Mouse (Mus musculus) ES-Bruce4 (cell line): ENCODE results near the gene Clhc1. TPM values are rescaled to one million over a fixed set of nuclear protein-coding genes. Genes with fewer than 3 reads are reported as not detected.

Source experiments
- H3K27ac ChIP-seq: 2 replicates; pipeline ENCODE4 v1.5.1; 2012; ENCODE audit warnings: low read length, inconsistent platforms; ENCODE audit not compliant: insufficient read depth
- H3K27me3 ChIP-seq: 2 replicates; pipeline ENCODE4 v1.6.1; 2012; ENCODE audit warnings: mild to moderate bottlenecking, low read length, inconsistent platforms; ENCODE audit not compliant: control insufficient read depth, poor library complexity, insufficient read depth, severe bottlenecking
- H3K36me3 ChIP-seq: 2 replicates; pipeline ENCODE4 v1.6.1; 2012; ENCODE audit warnings: inconsistent platforms, mild to moderate bottlenecking, low read length, moderate library complexity; ENCODE audit not compliant: control insufficient read depth, poor library complexity, insufficient read depth, severe bottlenecking
- H3K4me1 ChIP-seq: one replicate; pipeline ENCODE4 v1.8.1; 2011; ENCODE audit warnings: low read length; ENCODE audit not compliant: control insufficient read depth, insufficient read depth
- H3K4me3 ChIP-seq: 2 replicates; pipeline ENCODE4 v1.5.1; 2011; ENCODE audit warnings: low read depth, mild to moderate bottlenecking, low read length
- H3K9ac ChIP-seq: 2 replicates; pipeline ENCODE4 v1.6.1; 2012; ENCODE audit warnings: low read depth, mild to moderate bottlenecking, inconsistent platforms; ENCODE audit not compliant: poor library complexity, severe bottlenecking
- H3K9me3 ChIP-seq: replicated peaks from 2 replicates; pipeline ENCODE4 v1.6.1; 2012; ENCODE audit warnings: mild to moderate bottlenecking, low read length, inconsistent platforms; ENCODE audit not compliant: control insufficient read depth, poor library complexity, insufficient read depth, severe bottlenecking
- CTCF ChIP-seq: IDR thresholded peaks from one replicate; pipeline ENCODE4 v1.8.1; 2011; ENCODE audit warnings: low read depth, low read length
- EP300 ChIP-seq: IDR thresholded peaks from 2 replicates; pipeline ENCODE4 v1.6.1; 2011; ENCODE audit warnings: low read depth, low read length; ENCODE audit not compliant: insufficient read depth
- POLR2A ChIP-seq: IDR thresholded peaks from one replicate; pipeline ENCODE4 v1.8.1; 2011; ENCODE audit warnings: low read length; ENCODE audit not compliant: insufficient read depth
- polyA plus RNA-seq: library from polyadenylated mRNA; stranded (reverse); fragments of >200 nt; gene quantifications from 2 replicates; pipeline ENCODE4 v1.2.4, GENCODE M21; 2011; ENCODE audit warnings: low read depth; ENCODE audit not compliant: missing spikeins, insufficient read depth, insufficient read length

Gene Clhc1
- polyA plus RNA-seq, 1 experiment, result 1.2 TPM

- Histone ChIP-seq H3K36me3 (no peaks in the 10 kb centered on the region), H3K4me3 (no peak overlapping the region), H3K27ac (no peak overlapping the region)
Observed at GRCm38 (mm10) chr11:29599000-29599399, 51.2 kb downstream of the Clhc1 start.

GRCm38 (mm10) chr11:29603581-29603980 lies 55.8 kb downstream of the Clhc1 start:
- Histone ChIP-seq H3K36me3 (no peaks in the 10 kb centered on the region), H3K9me3 (no peaks in the 10 kb centered on the region), H3K4me3 (no peak overlapping the region), H3K9ac (no peak overlapping the region), H3K4me1 (peaks cover 5% of the 10 kb centered on the region), H3K27ac (no peak overlapping the region; the same call in 1 of the 2 replicates), H3K27me3 (no peaks in the 10 kb centered on the region)
- no peak for TF ChIP-seq CTCF
- TF ChIP-seq EP300, result 0 out of 2 replicates have a peak, but pooled peaks have one; percentile 51
- no peak for TF ChIP-seq POLR2A

More at GRCm38 (mm10) chr11:29599000-29599399, 51.2 kb downstream of the Clhc1 start:
- Histone ChIP-seq H3K9ac (no peak overlapping the region), H3K4me1 (peaks cover 5% of the 10 kb centered on the region), H3K27me3 (no peaks in the 10 kb centered on the region), H3K9me3 (peaks cover 27% of the 10 kb centered on the region)
- TF ChIP-seq POLR2A (no peak), CTCF (no peak), EP300 (no peak)

- Histone ChIP-seq H3K9me3 (no peaks in the 10 kb centered on the region), H3K4me1 (peaks cover 5% of the 10 kb centered on the region), H3K4me3 (no peak overlapping the region), H3K36me3 (no peaks in the 10 kb centered on the region), H3K27me3 (no peaks in the 10 kb centered on the region), H3K9ac (no peak overlapping the region), H3K27ac (no peak overlapping the region)
- TF ChIP-seq EP300, result no peak
- TF ChIP-seq POLR2A, result no peak
- TF ChIP-seq CTCF, result no peak
Observed at GRCm38 (mm10) chr11:29607465-29607990, 59.8 kb downstream of the Clhc1 start.

DNA sequence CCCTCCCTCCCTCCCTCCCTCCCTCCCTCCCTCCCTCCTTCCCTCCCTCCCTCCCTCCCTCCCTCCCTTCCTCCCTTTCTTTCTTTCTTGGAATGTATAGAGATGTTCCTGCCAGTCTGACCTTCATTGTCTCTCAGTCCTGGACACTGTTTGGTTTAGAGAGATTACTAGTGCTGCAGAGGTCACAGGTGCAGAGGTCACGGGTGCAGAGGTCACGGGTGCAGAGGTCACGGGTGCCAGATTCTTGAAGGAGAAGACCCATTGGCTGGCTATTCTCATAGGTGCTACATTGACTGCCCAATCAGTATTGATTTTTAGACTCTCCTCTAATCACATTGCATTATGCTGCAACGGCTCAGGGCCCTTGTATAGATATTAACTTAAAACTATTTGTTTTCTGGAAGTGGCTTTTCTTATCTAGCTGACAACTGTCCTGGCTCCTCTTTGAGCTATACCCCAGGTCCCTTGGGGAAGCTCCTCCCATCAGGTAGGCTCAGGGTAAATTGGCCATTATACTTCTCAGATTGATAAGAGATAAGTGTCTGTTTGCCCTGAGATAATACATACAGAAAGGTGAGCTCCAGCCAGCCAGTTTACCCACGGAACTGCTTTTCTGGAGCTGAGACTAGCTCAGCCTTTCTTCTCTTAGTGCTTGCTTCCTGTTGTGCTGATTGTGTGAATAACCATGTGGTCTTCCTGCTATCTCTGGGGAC lies 62.2 kb downstream of the Clhc1 start:
- H3K4me3 ChIP-seq, result no peak overlapping the region
- no peaks in the 10 kb centered on the region for H3K4me1 ChIP-seq
- no peaks in the 10 kb centered on the region for H3K36me3 ChIP-seq
- no peak overlapping the region for H3K9ac ChIP-seq
- no peak for TF ChIP-seq EP300
- no peak for TF ChIP-seq CTCF
- TF ChIP-seq POLR2A, result no peak
- H3K27me3 ChIP-seq, result no peaks in the 10 kb centered on the region
- no peak overlapping the region for H3K27ac ChIP-seq
- H3K9me3 ChIP-seq, result no peaks in the 10 kb centered on the region

DNA sequence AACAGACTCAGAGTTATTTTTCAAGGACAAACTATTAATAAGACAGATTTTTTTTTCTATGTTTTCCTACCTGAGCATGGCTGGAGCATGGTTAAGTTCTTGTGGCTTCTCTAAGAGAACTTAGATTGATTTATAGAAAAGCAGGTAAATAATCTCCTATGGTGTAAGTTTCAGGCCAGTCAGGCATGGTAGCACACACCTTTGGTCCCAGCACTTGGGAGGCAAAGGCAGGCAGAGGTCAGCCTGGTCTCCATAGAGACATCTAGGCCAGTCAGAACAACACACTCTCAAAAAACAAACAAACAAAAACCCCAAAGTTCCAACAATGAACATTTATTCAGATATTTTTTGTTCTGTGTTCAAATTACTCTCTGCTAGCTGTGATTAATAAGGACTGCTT lies 64.3 kb downstream of the Clhc1 start:
- Histone ChIP-seq H3K4me1 (no peaks in the 10 kb centered on the region), H3K27ac (no peak overlapping the region), H3K27me3 (no peaks in the 10 kb centered on the region), H3K36me3 (no peaks in the 10 kb centered on the region), H3K9me3 (no peaks in the 10 kb centered on the region), H3K9ac (no peak overlapping the region), H3K4me3 (no peak overlapping the region)
- no peak for TF ChIP-seq CTCF
- no peak for TF ChIP-seq EP300
- no peak for TF ChIP-seq POLR2A

GRCm38 (mm10) chr11:29613185-29613735 lies 65.5 kb downstream of the Clhc1 start:
- H3K4me3 ChIP-seq, result no peak overlapping the region
- no peak for TF ChIP-seq CTCF
- no peak for TF ChIP-seq POLR2A
- no peak for TF ChIP-seq EP300
- no peaks in the 10 kb centered on the region for H3K9me3 ChIP-seq
- no peaks in the 10 kb centered on the region for H3K36me3 ChIP-seq
- H3K9ac ChIP-seq, result no peak overlapping the region
- H3K4me1 ChIP-seq, result no peaks in the 10 kb centered on the region
- no peaks in the 10 kb centered on the region for H3K27me3 ChIP-seq
- no peak overlapping the region for H3K27ac ChIP-seq
